Mouse (Mus musculus) lung, postnatal 14 days (tissue): ENCODE results near the gene Gm49361.
"Not testable (repeated sequence)": the region's sequence is repeated elsewhere in the genome, so short reads cannot be mapped to it uniquely, and the experiment has no call there.

Experiments used
- DNase-seq: peaks from one replicate; pipeline ENCODE4 v3.0.0; 2021

The Gm49361 gene

GRCm38 (mm10) chr14:57686647-57687046, 59.3 kb downstream of the Gm49361 start:
- DNase-seq, result no peak

GRCm38 (mm10) chr14:57684579-57684978, 61.3 kb downstream of the Gm49361 start:
- peak; percentile 84 for DNase-seq

DNA sequence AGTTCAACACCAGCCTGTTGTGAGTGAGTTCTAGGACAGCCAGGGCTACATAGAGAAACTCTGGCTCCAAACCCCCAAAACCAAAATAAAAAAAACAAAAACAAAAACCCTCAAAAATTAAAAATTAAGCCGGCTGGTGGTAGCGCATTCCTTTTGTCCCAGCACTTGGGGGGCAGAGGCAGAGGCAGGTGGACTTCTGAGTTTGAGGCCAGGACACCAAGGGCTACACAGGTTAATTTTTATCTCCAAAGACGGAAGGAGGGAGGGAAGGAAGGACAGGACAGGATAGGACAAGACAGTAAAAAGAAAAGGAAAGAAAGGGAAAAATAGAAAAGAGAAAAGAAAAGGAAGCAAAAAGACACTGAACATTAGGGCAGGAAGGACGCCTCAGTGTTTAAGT, 63.2 kb downstream of the Gm49361 start:
- DNase-seq, result no peak

GRCm38 (mm10) chr14:57679958-57680535, 65.9 kb downstream of the Gm49361 start:
- DNase-seq, result peak; percentile 92

DNA sequence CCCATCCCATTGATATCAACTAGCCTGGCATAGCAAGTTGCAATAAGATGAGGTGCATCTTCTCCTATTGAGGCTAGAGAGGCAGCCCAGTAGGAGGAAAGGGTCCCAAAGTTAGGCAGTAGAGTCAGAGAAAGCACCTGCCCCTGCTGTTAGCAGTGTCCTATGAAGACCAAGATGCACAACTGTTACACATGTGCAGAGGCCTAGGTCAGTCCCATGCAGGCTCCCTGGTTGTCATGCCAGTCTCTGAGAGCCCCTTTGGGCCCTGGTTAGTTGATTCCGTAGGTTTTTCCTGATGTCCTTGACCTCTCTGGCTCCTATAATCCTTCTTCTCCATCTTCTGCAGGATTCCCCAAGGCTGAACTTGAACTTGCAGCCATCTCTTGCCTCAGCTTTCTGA, 66.4 kb downstream of the Gm49361 start:
- DNase-seq, result no peak

DNA sequence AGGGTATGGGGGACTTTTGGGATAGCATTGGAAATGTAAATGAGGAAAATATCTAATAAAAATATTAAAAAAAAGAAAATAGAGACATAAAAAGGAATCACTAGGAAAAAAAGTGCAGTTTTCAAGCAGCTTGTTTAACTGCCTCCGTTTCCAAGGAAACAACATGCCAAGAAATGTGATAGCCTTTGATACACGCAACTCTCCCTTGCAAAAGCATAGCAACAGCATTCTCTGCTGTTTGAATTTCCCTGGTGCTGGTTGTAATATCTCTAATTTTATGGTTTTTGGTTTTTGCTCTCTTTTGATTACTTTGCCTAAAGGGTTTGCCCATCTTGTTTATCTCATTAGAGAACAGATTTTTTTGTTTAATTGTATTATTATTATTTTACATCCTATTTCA, 70.4 kb downstream of the Gm49361 start:
- DNase-seq, result no peak

DNA sequence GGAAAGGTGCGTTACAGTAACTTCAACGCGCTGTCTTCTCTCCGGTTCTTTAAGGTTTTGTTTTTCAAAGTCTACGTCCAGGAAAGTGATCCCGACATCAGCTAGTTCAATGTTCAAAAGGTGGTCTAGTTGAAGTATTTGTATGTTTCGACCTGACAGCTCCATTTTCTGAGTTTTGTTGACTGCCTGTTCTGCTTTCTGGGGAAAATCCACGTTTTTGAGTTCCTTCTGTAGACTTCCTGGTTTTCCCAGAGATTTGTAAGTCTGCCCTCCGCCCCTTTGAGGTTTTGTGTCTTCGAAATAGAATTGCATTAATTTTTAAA, 80.3 kb downstream of the Gm49361 start:
- DNase-seq, result no peak

- peak; percentile 82 for DNase-seq
Observed at GRCm38 (mm10) chr14:57664822-57665627, 80.9 kb downstream of the Gm49361 start, which contains the start of gene Xpo4. TSS of gene Xpo4 (minus strand) at chr14:57665430.

DNA sequence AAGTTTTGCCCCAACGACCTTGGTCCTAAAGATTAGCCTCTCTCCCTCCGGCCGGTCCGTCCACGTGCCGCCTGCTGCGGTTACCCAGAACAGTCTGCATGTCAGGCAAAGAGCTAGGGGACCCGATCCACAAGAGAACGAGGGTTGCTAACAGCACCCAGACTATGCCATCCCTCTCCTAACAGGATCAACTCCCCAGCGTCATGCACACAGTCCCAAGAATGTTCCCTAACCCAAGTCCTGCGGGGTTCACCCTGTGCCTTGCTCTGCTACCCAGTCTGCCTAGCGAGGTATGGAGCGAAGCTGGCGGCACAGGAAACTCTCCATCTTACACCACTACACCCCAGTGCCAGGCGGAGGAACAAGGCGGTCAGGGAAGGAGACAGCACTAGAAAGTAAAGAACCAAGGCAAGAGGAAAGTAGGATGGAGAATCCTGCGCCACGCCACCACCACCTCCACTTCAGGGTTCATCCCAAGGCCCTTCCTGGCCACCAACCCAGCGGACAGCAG, 81.5 kb downstream of the Gm49361 start:
- DNase-seq, result no peak

DNA sequence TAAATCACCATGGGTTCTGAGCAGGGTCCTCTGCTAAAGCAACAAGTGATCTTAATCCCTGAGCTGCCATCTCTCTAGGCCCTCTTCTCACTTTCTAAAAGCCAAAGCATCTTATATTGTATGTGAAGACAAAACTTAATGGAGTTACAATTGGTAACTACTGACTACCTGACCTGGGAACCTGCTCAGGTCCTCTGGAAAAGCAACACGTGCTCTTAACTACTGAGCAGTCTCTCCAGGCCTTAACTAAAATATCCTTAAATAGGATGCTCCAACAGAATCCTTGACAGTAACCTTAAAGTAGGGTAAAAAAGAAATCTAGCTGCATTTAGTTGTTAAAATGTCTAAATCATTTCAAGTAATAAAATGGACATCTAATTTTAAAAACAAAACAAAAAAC, 82.3 kb downstream of the Gm49361 start:
- no peak for DNase-seq

GRCm38 (mm10) chr14:57658301-57658700, 87.6 kb downstream of the Gm49361 start:
- no peak for DNase-seq

GRCm38 (mm10) chr14:57657500-57657899, 88.4 kb downstream of the Gm49361 start:
- no peak for DNase-seq

- DNase-seq, result not testable (repeated sequence)
Observed at GRCm38 (mm10) chr14:57656519-57656918, 89.4 kb downstream of the Gm49361 start.

- no peak for DNase-seq
Observed at GRCm38 (mm10) chr14:57649501-57649900, 96.4 kb downstream of the Gm49361 start.

DNA sequence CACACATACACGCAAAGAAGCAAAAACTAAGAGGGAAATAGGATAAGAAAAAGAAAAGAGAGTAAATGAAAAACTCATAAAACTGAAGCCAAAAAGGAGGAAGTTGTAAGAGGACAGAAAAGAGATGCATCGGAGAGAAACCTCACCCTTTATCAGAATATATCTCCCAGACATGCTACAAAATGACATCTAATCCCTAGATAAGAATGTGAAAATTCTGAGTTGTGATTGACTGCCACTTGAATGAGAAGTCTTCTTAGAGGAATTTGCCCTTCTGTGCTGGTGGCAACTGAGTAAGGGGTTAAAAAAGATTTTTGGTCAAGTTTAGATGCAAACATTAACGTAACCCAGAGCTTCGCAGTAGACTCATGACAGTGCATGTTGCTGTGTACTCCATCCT, 99.7 kb downstream of the Gm49361 start:
- no peak for DNase-seq

- no peak for DNase-seq
Observed at GRCm38 (mm10) chr14:57639153-57639552, 106.8 kb downstream of the Gm49361 start.

- DNase-seq, result no peak
Observed at GRCm38 (mm10) chr14:57634141-57634540, 111.8 kb downstream of the Gm49361 start.

- DNase-seq, result no peak
Observed at GRCm38 (mm10) chr14:57629595-57629994, 116.3 kb downstream of the Gm49361 start.

GRCm38 (mm10) chr14:57622934-57623333, 123.0 kb downstream of the Gm49361 start:
- no peak for DNase-seq

- DNase-seq, result no peak
Observed at GRCm38 (mm10) chr14:57621699-57622098, 124.2 kb downstream of the Gm49361 start.

- no peak for DNase-seq
Observed at GRCm38 (mm10) chr14:57620598-57621236, 125.2 kb downstream of the Gm49361 start.

DNA sequence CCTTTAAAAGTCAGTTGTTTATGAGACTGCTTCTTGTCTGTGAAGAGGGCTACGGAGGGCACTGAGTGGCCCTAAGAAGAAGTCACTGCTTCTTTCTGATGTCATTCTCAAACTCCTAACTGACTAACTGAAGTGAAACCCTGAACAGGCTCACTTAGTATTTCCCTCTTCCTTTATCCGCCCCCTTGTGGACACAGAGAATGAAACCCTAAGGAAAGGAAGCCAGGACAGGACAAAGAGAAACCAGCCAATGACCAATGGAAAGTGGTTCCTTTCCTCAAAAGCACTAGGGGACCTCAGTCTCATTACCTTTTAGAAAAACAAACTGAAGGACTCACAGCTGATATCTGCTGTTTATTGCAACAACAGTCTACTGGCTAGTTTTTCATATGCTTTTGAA, 126.4 kb downstream of the Gm49361 start:
- peak; percentile 65 for DNase-seq

DNA sequence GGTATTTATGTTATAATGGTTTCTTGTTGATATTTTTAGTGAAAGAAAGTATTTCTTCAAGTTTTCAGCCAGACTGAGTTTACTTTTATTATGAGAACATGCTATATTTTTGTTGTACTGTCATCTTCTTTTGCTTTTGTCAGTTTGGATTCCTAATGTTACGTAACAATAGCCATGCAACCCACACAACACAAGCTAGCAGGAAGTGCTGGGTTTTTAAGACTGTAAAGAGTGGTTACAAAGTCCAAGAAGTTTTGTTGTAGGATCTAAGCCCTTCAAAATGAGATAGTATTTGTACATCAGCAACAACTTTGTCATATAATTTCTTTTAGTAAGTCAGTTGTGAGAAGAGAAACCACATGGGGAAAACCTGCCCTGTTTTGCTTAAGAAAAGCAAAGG, 128.2 kb downstream of the Gm49361 start:
- no peak for DNase-seq
